Mouse (Mus musculus) kidney, postnatal 10 days (tissue): ENCODE results near the gene Strap.
"Not testable (repeated sequence)": the region's sequence is repeated elsewhere in the genome, so short reads cannot be mapped to it uniquely, and the experiment has no call there.

Source experiments
- DNase-seq: peaks from one replicate; pipeline ENCODE4 v3.0.0; 2021; ENCODE audit warnings: mixed read lengths

The Strap gene

DNA sequence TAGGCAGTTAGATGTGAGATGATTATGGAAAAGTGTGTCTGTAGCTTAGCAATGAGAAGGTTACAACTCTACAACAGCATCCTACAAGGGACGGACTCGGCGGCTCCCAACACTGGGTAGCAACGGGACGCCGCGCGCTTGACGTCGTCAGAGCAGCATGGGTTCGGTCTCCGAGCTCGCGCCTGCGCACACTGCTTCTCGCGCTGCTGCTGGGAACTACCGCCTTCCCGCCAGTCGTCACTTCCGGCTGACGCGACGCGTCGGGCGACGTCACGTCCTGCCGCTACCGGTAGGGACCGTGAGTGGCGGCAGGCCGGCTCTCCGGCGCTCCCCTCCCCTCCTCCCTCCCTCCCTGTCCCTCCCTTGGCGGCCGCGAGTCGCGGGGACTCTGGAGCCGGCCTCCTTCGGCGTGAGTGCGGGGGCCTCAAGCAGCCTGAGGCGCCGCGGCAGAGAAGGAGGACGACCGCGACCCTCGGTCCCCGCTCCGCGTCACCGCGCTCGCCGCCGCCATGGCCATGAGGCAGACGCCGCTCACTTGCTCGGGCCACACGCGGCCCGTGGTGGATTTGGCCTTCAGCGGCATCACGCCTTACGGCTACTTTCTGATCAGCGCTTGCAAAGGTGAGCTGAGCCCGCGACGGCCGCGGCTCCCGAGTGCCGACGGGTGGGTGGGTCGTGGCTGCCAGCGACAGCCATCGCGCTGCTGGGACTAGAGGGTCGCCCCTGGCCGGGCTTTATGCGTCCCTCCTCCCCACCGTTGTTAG lies at the start of gene Strap:
Gene Strap, plus strand, starts transcription at position 233 of the 764 bp plus-strand sequence.
- peak; percentile 98 for DNase-seq

- DNase-seq, result no peak
These were observed 47.2 kb upstream of the Strap start for GRCm38 (mm10) chr6:137687667-137688066.

- DNase-seq, result no peak
These were observed 46.8 kb upstream of the Strap start for GRCm38 (mm10) chr6:137688079-137688478.

DNA sequence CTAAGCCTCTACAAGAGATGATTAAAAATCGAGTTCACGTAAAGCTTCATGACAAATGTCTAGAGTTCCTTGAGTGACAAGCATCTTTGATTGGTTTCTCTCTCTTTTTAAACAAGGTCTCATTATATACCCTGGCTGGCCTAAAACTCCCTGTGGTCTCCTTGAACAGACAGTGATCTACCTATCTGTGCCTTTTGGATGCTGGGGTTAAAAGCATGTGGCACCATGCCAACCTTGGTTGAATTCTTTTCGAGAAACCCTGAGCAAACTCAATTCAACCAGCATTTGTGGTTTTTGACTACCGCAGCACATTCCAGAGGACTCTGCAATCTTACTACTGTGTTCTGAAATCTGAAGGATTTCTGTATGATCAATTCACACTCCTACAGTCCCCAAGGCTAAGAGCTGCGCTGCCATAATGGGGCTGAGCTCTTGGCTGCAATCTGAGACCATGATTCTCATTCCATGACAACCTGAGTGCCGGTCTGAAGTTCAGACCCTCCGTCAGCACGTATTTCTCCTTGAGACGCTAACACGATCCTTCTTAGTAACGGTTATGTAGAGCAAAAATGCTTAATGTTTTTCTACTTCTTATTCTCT lies 46.3 kb upstream of the Strap start:
- peak; percentile 10 for DNase-seq

- DNase-seq, result no peak
These were observed 44.2 kb upstream of the Strap start for GRCm38 (mm10) chr6:137690550-137691119.

DNA sequence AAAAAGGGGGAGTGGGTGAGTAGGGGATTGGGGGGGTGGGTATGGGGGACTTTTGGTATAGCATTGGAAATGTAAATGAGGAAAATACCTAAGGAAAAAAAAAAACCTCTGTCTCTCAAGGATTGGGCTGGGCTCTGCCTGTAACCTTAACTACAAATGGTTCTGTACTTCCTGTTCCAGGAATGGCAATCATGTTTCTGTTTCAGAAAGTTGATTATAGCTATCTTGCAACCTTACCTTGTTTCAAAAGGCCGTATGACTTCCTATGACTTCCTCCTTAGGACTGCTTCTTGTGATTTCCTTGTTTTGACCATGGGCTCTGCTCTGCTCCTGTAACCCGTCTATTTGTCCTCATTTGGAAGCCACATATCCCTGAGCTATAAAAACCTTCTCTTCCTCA lies 40.6 kb upstream of the Strap start:
- no peak for DNase-seq

- no peak for DNase-seq
These were observed 39.8 kb upstream of the Strap start for GRCm38 (mm10) chr6:137695046-137695445.

DNA sequence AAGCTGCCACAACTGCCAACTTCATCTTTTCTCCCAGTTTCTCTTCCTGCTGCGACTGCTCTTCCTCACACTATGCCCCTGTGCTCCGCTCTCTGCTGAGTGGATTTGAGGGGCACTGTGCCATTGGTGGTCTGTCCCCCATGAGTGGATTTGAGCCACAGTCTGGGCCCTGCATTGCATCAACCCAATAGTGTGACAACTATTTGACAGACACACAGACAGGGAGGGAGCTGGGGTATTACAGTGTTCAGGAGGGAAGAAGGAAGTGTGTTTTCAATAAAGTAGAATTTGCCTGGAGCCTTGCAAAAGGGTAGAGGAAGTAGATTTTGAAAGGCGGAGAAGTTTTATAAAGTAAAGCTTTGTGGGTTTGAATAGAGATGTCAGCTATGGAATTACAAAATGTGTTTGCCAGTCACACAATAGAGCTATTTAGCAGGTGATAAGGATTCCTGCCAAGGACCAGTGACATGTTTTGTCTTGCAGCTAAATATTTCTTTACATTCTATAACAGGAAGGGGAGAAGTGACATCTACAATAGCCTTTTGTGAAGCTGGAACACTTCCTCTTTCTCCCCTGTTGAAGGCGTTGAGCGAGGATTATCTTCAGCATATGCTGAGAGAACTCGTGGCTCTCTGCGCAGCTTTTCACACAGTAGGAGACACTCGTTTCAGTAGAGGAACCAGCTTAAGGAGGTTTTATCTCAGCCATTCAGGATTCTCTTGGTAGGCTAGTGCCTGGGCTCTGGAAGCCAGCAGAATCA lies 38.3 kb upstream of the Strap start:
- no peak for DNase-seq

GRCm38 (mm10) chr6:137699434-137699833 lies 35.4 kb upstream of the Strap start:
- DNase-seq, result no peak

DNA sequence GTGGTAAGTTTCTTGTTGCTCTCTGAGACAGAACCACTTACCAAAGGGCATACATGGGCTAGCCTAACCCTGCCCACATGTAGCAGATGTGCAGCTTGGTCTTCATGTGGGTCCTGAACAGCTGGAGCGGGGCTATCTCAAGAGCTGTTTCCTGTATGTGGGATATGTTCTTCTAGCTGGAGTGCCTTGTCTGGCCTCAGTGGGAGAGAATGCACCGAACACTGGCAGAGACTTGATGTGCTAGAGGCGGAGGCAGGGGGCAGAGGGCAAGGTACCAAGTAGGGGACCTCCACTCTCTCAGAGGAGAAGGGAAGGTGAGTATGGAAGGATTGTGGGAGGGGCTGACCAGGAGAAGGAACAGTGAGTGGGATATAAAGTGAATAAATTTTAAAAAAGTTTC lies 32.7 kb upstream of the Strap start:
- no peak for DNase-seq

DNA sequence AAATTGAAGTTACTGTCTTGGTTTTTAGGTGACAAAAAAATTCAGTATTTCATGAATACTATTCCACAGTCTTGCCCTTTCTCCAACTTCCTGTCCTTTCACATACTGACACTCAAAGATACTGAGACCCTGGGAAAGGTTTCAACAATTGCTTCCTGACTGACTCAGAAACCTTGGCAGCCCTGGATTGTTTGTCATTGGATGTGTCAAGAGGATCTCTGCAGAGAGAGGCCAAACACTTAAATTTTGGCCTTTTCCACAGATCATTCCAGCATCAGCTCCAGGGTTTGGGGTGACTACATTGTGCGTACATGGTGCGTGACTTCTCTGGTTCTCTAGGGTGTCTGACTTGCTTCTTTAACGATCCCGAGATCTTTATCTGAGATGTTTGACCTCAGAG lies 32.0 kb upstream of the Strap start:
- DNase-seq, result peak; percentile 24

DNA sequence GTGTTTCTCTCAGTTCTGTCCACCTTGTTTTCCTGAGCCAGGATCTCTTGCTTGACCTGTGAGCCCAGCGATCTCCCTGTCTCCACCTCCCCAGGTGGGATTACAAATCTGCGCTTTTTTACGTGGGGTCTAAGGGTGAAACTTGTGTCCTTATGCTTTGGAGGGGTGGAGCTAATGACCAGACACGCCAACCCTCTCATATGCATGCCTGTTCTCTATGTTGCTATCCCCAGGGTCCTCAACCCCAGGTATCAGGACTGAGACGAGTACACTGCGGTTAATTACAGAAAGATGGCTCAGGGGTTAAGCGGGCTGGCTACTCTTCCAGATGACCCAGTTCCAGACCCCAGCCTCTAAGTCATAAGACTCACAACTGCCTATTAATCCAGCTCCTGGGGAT lies 31.4 kb upstream of the Strap start:
- no peak for DNase-seq

- DNase-seq, result peak; percentile 34
These were observed 30.5 kb upstream of the Strap start for GRCm38 (mm10) chr6:137704300-137704939.

- no peak for DNase-seq
These were observed 28.7 kb upstream of the Strap start for GRCm38 (mm10) chr6:137706209-137706608.

- DNase-seq, result not testable (repeated sequence)
These were observed 26.0 kb upstream of the Strap start for GRCm38 (mm10) chr6:137708726-137709405.

GRCm38 (mm10) chr6:137710179-137711037 lies 24.5 kb upstream of the Strap start:
- no peak for DNase-seq

GRCm38 (mm10) chr6:137712654-137713309 lies 22.1 kb upstream of the Strap start:
- DNase-seq, result no peak

- DNase-seq, result no peak
These were observed 21.6 kb upstream of the Strap start for GRCm38 (mm10) chr6:137713310-137713664.

DNA sequence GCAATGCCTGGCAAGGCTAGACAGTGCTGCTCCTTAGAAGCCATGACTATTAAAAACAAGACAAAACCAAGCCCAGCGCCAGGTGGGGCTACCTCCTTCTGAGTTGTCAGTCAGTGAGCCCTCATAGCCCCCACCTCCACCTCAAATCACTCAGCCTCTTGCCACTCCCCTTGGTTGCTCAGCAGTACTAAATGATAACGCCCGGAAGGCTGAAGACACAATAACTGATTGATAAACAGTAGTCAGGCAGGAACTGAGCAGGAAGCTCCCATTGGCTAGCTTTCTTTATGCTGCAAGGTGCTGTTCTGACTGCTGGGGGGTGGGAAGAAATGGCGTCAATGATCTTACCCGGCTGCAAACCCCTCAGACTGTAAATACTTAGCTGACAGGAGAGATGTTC lies 18.1 kb upstream of the Strap start:
- DNase-seq, result no peak

DNA sequence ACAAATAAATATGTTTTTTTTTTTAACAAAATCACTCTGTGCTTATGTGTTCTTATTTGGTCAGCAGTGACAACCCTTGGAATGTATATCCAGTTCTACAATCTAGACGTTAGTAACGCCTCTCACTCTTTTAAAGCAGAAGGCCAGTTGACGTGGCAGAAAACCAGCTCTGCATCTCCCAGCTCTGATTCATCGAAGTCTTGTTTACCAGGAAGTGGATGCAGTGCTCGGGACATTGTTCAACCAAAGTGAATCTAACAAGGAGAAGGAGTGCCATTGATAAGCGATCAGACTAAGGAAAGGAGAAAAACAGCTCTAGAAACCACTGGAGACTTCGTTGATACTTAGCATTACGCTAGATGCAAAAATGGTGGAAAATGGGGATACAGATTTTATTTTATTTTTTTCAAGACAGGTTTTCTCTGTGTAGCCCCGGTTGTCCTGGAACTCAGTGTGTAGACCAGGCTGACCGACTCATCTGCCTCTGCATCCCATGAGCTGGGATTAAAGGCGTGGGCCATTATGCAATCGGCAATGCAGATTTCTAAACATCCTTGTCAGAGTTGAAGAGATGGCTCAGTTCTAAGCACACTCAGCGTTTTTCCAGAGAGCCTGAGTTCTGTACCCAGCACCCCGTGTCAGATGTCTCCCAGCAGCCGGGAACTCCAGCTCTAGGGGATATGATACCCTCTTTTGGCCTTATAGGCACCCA lies 12.5 kb upstream of the Strap start:
- DNase-seq, result no peak
